Mouse (Mus musculus) CH12.LX (cell line): ENCODE results near the gene Pom121l2. TPM values are rescaled to one million over a fixed set of nuclear protein-coding genes. Genes with fewer than 3 reads are reported as not detected.

Experiments
- DNase-seq: peaks from one replicate; pipeline ENCODE4 v3.0.0-alpha.2; 2013; ENCODE audit errors: extremely low read depth
- H3K27ac ChIP-seq: 2 replicates; pipeline ENCODE4 v1.5.1; 2012; ENCODE audit warnings: low read depth, mild to moderate bottlenecking, control low read depth, moderate library complexity; ENCODE audit not compliant: insufficient read depth
- H3K27me3 ChIP-seq: replicated peaks from 2 replicates; pipeline ENCODE3; 2012; ENCODE audit warnings: inconsistent platforms
- H3K36me3 ChIP-seq, 2 experiments: replicated peaks in 1 of 2; 2 replicates each; pipeline versions ENCODE3 to v1.6.1; 2012; ENCODE audit warnings: inconsistent platforms in 1 of 2, low read length in 1 of 2, mild to moderate bottlenecking in 1 of 2, mixed read lengths in 1 of 2, moderate library complexity in 1 of 2; ENCODE audit not compliant: control insufficient read depth in 1 of 2, insufficient read depth in 1 of 2
- H3K4me1 ChIP-seq, 2 experiments: 2 replicates each; pipeline ENCODE4 v1.6.1; 2012; ENCODE audit warnings: inconsistent platforms in 1 of 2, moderate library complexity in 1 of 2; ENCODE audit not compliant: insufficient read depth in 2 of 2, control insufficient read depth in 1 of 2
- H3K4me2 ChIP-seq: 2 replicates; pipeline ENCODE4 v1.6.1; 2012; ENCODE audit warnings: low read depth, mild to moderate bottlenecking, control low read depth; ENCODE audit not compliant: poor library complexity, insufficient read depth, severe bottlenecking
- H3K4me3 ChIP-seq, 3 experiments: fragments of 150-350 bp in 1 of 3; sonication (generic) in 1 of 3; replicated peaks in 1 of 3; 2 replicates each; pipeline versions ENCODE3 to v1.5.1; 2011 to 2012; ENCODE audit warnings: low read depth in 2 of 3, low read length in 2 of 3, mild to moderate bottlenecking in 2 of 3, moderate library complexity in 2 of 3, control low read depth in 1 of 3, improper control_type of control experiment in 1 of 3, inconsistent platforms in 1 of 3, mixed read lengths in 1 of 3; ENCODE audit not compliant: poor library complexity in 1 of 3
- H3K79me2 ChIP-seq: replicated peaks from 2 replicates; pipeline ENCODE4 v1.6.1; 2012; ENCODE audit warnings: mild to moderate bottlenecking, moderate library complexity; ENCODE audit not compliant: control insufficient read depth, poor library complexity, insufficient read depth, severe bottlenecking; ENCODE audit errors: extremely low read depth
- H3K9ac ChIP-seq: 2 replicates; pipeline ENCODE4 v1.6.1; 2012; ENCODE audit warnings: low read depth, mild to moderate bottlenecking, control low read depth, moderate library complexity; ENCODE audit not compliant: insufficient read depth
- H3K9me3 ChIP-seq: replicated peaks from 2 replicates; pipeline ENCODE3; 2012; ENCODE audit warnings: low read length, inconsistent platforms, mixed read lengths
- CHD1 ChIP-seq: IDR thresholded peaks from 2 replicates; pipeline ENCODE4 v1.6.1; 2012; ENCODE audit warnings: low read depth, low read length, improper control_type of control experiment, inconsistent platforms
- CHD2 ChIP-seq: IDR thresholded peaks from 2 replicates; pipeline ENCODE4 v1.6.1; 2011; ENCODE audit warnings: low read length, improper control_type of control experiment
- EP300 ChIP-seq: IDR thresholded peaks from 2 replicates; pipeline ENCODE4 v1.6.1; 2011; ENCODE audit warnings: low read length, improper control_type of control experiment
- ETS1 ChIP-seq: conservative IDR thresholded peaks from 2 replicates; pipeline ENCODE4 v1.6.1; 2012; ENCODE audit warnings: low read depth, mild to moderate bottlenecking, inconsistent platforms, low read length, improper control_type of control experiment, moderate library complexity
- JUND ChIP-seq: conservative IDR thresholded peaks from 2 replicates; pipeline ENCODE4 v1.6.1; 2011; ENCODE audit warnings: low read depth, low read length, improper control_type of control experiment
- MEF2A ChIP-seq: IDR thresholded peaks from 2 replicates; pipeline ENCODE4 v1.6.1; 2014; ENCODE audit warnings: low read depth, mild to moderate bottlenecking, inconsistent platforms, low read length, improper control_type of control experiment, borderline replicate concordance
- NELFE ChIP-seq: IDR thresholded peaks from 2 replicates; pipeline ENCODE4 v1.6.1; 2011; ENCODE audit warnings: low read depth, low read length, improper control_type of control experiment
- RAD21 ChIP-seq: IDR thresholded peaks from 2 replicates; pipeline ENCODE4 v1.6.1; 2011; ENCODE audit warnings: low read depth, mild to moderate bottlenecking, low read length, improper control_type of control experiment, moderate library complexity
- SIN3A ChIP-seq: IDR thresholded peaks from 2 replicates; pipeline ENCODE4 v1.6.1; 2012; ENCODE audit warnings: low read length, improper control_type of control experiment, inconsistent platforms
- TBP ChIP-seq: conservative IDR thresholded peaks from 2 replicates; pipeline ENCODE4 v1.6.1; 2011; ENCODE audit warnings: low read depth, low read length, improper control_type of control experiment
- TCF12 ChIP-seq: IDR thresholded peaks from 2 replicates; pipeline ENCODE4 v1.6.1; 2014; ENCODE audit warnings: low read depth, mild to moderate bottlenecking, inconsistent platforms, low read length, improper control_type of control experiment
- USF1 ChIP-seq: IDR thresholded peaks from 2 replicates; pipeline ENCODE4 v1.6.1; 2014; ENCODE audit warnings: low read depth, mild to moderate bottlenecking, inconsistent platforms, low read length, improper control_type of control experiment
- ZMIZ1 ChIP-seq: IDR thresholded peaks from 2 replicates; pipeline ENCODE4 v1.6.1; 2012; ENCODE audit warnings: low read depth, mild to moderate bottlenecking, inconsistent platforms, low read length, improper control_type of control experiment
- dilution Hi-C: fragments of 300-500 bp; cut with MboI; formaldehyde crosslinking; loops from 2 replicates; pipeline ENCODE4 v1.14.3; 2020; ENCODE audit warnings: low sequenced_read_pairs; ENCODE audit not compliant: extremely low pct_unique_long_range_greater_than_20kb, extremely low pct_ligation_motif_present
- in situ Hi-C: fragments of 300-500 bp; cut with MboI; formaldehyde crosslinking; loops from 3 replicates; pipeline ENCODE4 v1.14.3; 2019; ENCODE audit warnings: low sequenced_read_pairs, low pct_ligation_motif_present, low pct_unique_long_range_greater_than_20kb, mixed read lengths
- polyA plus RNA-seq: library from polyadenylated mRNA; unstranded; fragments of >175 nt; gene quantifications from 2 replicates; pipeline ENCODE4 v1.2.1, GENCODE M21; 2012; ENCODE audit warnings: low read depth; ENCODE audit not compliant: insufficient read length
- total RNA-seq, 2 experiments: library from RNA; depleted of rRNA; stranded (reverse); fragments of 300-350 nt in 1 of 2; fragments of >200 nt in 1 of 2; gene quantifications; 2 replicates each; pipeline ENCODE4 v1.2.3; 2012 to 2014

Gene Pom121l2
- total and polyA plus RNA-seq, 3 experiments: not detected

- Histone ChIP-seq H3K27ac (no peak overlapping the region; the same call in 1 of the 2 replicates), H3K36me3 (no peaks in the 10 kb centered on the region), H3K4me2 (no peak overlapping the region), H3K9me3 (no peaks in the 10 kb centered on the region), H3K27me3 (no peaks in the 10 kb centered on the region), H3K4me3 (no peak overlapping the region), H3K79me2 (no peaks in the 10 kb centered on the region), H3K4me1 (peaks cover 0 to 36% of the 10 kb centered on the region in 2 experiments; a peak in 2 of 4 replicates), H3K9ac (peak overlapping the region; percentile 69; the same call in 1 of the 2 replicates)
- dilution Hi-C loops (no loop called here), in situ Hi-C loops (loop anchor here (10.0 to 25.0 kb wide), 3 partner anchors 293 to 1725 kb away; partner anchors contain the start of genes Hist1h1a, Hist1h2ab, Hist1h3a and Hist1h3b)
- TF ChIP-seq NELFE (no peak), EP300 (no peak), RAD21 (no peak), ZMIZ1 (no peak), MEF2A (no peak), ETS1 (no peak), TBP (no peak), TCF12 (no peak), JUND (no peak), CHD2 (no peak), USF1 (no peak), SIN3A (no peak), CHD1 (no peak)
- no peak for DNase-seq
Measured at GRCm38 (mm10) chr13:22037415-22037814, 56.4 kb downstream of the Pom121l2 start.

Other genes starting within 250 kb of the Pom121l2 start
Only the 20 nearest of the 26 such genes appear.
- 1,032 and 1,397 TPM in 2 replicates for gene Hist1h1b, start 200.6 kb upstream of the Pom121l2 start, total RNA-seq (2012; rRNA removed)
- gene Hist1h1b, start 200.6 kb upstream of the Pom121l2 start, total RNA-seq (2014; rRNA removed): 12.2 and 16.6 TPM in 2 replicates
- gene Hist1h1b, start 200.6 kb upstream of the Pom121l2 start, polyA plus RNA-seq: 0.71 and 1.9 TPM in 2 replicates
- gene Hist1h3i, start 197.8 kb upstream of the Pom121l2 start, total RNA-seq (2012; rRNA removed): 797 and 828 TPM in 2 replicates
- gene Hist1h3i, start 197.8 kb upstream of the Pom121l2 start, total RNA-seq (2014; rRNA removed): 7.7 and 21.2 TPM in 2 replicates
- gene Hist1h3i, start 197.8 kb upstream of the Pom121l2 start, polyA plus RNA-seq: 2.0 and 14.3 TPM in 2 replicates
- gene Hist1h2an, start 194.0 kb upstream of the Pom121l2 start, total RNA-seq (2012; rRNA removed): 792 and 1,025 TPM in 2 replicates
- 3.0 and 4.7 TPM in 2 replicates for gene Hist1h2an, start 194.0 kb upstream of the Pom121l2 start, total RNA-seq (2014; rRNA removed)
- 7.1 TPM in 1 of 2 replicates, not detected in the other for gene Hist1h2an, start 194.0 kb upstream of the Pom121l2 start, polyA plus RNA-seq
- 476 and 510 TPM in 2 replicates for gene Hist1h2bp, start 193.7 kb upstream of the Pom121l2 start, total RNA-seq (2012; rRNA removed)
- gene Hist1h2bp, start 193.7 kb upstream of the Pom121l2 start, total RNA-seq (2014; rRNA removed): 2.7 and 3.6 TPM in 2 replicates
- gene Hist1h2bp, start 193.7 kb upstream of the Pom121l2 start, polyA plus RNA-seq: 0.60 and 1.3 TPM in 2 replicates
- gene Hist1h2bq, start 171.0 kb upstream of the Pom121l2 start, total RNA-seq (2012; rRNA removed): 1,881 and 2,257 TPM in 2 replicates
- gene Hist1h2bq, start 171.0 kb upstream of the Pom121l2 start, total RNA-seq (2014; rRNA removed): 17.1 and 32.4 TPM in 2 replicates
- gene Hist1h2bq, start 171.0 kb upstream of the Pom121l2 start, polyA plus RNA-seq: 4.1 and 4.3 TPM in 2 replicates
- gene Hist1h2ao, start 170.7 kb upstream of the Pom121l2 start, total RNA-seq (2012; rRNA removed): not detected in 2 replicates
- gene Hist1h2ao, start 170.7 kb upstream of the Pom121l2 start, total RNA-seq (2014; rRNA removed): not detected in 2 replicates
- 354 and 693 TPM in 2 replicates for gene Hist1h2ao, start 170.7 kb upstream of the Pom121l2 start, polyA plus RNA-seq
- 18.2 and 20.8 TPM in 2 replicates for gene Hist1h4m, start 169.4 kb upstream of the Pom121l2 start, total RNA-seq (2012; rRNA removed)
- gene Hist1h4m, start 169.4 kb upstream of the Pom121l2 start, total RNA-seq (2014; rRNA removed): 1.6 TPM in 1 of 2 replicates, not detected in the other
- gene Hist1h4m, start 169.4 kb upstream of the Pom121l2 start, polyA plus RNA-seq: 0.70 and 12.8 TPM in 2 replicates
- 4,939 and 5,322 TPM in 2 replicates for gene Hist1h4n, start 149.0 kb upstream of the Pom121l2 start, total RNA-seq (2012; rRNA removed)
- gene Hist1h4n, start 149.0 kb upstream of the Pom121l2 start, total RNA-seq (2014; rRNA removed): 90.5 and 152 TPM in 2 replicates
- gene Hist1h4n, start 149.0 kb upstream of the Pom121l2 start, polyA plus RNA-seq: 6.4 TPM in 1 of 2 replicates, not detected in the other
- 2,938 and 2,951 TPM in 2 replicates for gene Hist1h2ap, start 147.7 kb upstream of the Pom121l2 start, total RNA-seq (2012; rRNA removed)
- 50.8 and 66.8 TPM in 2 replicates for gene Hist1h2ap, start 147.7 kb upstream of the Pom121l2 start, total RNA-seq (2014; rRNA removed)
- gene Hist1h2ap, start 147.7 kb upstream of the Pom121l2 start, polyA plus RNA-seq: 383 and 447 TPM in 2 replicates
- gene Hist1h2br, start 147.5 kb upstream of the Pom121l2 start, total RNA-seq (2012; rRNA removed): 1,633 and 2,083 TPM in 2 replicates
- 9.4 and 19.7 TPM in 2 replicates for gene Hist1h2br, start 147.5 kb upstream of the Pom121l2 start, total RNA-seq (2014; rRNA removed)
- 4.1 and 4.2 TPM in 2 replicates for gene Hist1h2br, start 147.5 kb upstream of the Pom121l2 start, polyA plus RNA-seq
- gene Zfp184, start 36.1 kb upstream of the Pom121l2 start, total RNA-seq (2012; rRNA removed): 2.3 and 3.1 TPM in 2 replicates
- 2.0 and 3.3 TPM in 2 replicates for gene Zfp184, start 36.1 kb upstream of the Pom121l2 start, total RNA-seq (2014; rRNA removed)
- gene Zfp184, start 36.1 kb upstream of the Pom121l2 start, polyA plus RNA-seq: 0.79 and 0.80 TPM in 2 replicates
- gene Prss16, start 28.5 kb downstream of the Pom121l2 start, total RNA-seq (2012; rRNA removed): 0.38 and 0.47 TPM in 2 replicates
- 0.69 and 1.4 TPM in 2 replicates for gene Prss16, start 28.5 kb downstream of the Pom121l2 start, total RNA-seq (2014; rRNA removed)
- 0.36 and 0.44 TPM in 2 replicates for gene Prss16, start 28.5 kb downstream of the Pom121l2 start, polyA plus RNA-seq
- 628 and 652 TPM in 2 replicates for gene Hist1h2ah, start 54.4 kb downstream of the Pom121l2 start, total RNA-seq (2012; rRNA removed)
- gene Hist1h2ah, start 54.4 kb downstream of the Pom121l2 start, total RNA-seq (2014; rRNA removed): 4.9 and 8.1 TPM in 2 replicates
- gene Hist1h2ah, start 54.4 kb downstream of the Pom121l2 start, polyA plus RNA-seq: 2.3 and 4.5 TPM in 2 replicates
- gene Hist1h2bk, start 54.7 kb downstream of the Pom121l2 start, total RNA-seq (2012; rRNA removed): 2,586 and 2,636 TPM in 2 replicates
- 38.2 and 47.2 TPM in 2 replicates for gene Hist1h2bk, start 54.7 kb downstream of the Pom121l2 start, total RNA-seq (2014; rRNA removed)
- gene Hist1h2bk, start 54.7 kb downstream of the Pom121l2 start, polyA plus RNA-seq: 3.7 and 8.1 TPM in 2 replicates
- 768 and 812 TPM in 2 replicates for gene Hist1h4i, start 60.2 kb downstream of the Pom121l2 start, total RNA-seq (2012; rRNA removed)
- 29.9 and 35.7 TPM in 2 replicates for gene Hist1h4i, start 60.2 kb downstream of the Pom121l2 start, total RNA-seq (2014; rRNA removed)
- gene Hist1h4i, start 60.2 kb downstream of the Pom121l2 start, polyA plus RNA-seq: 6.4 TPM in 2 replicates
- gene Hist1h2ag, start 61.8 kb downstream of the Pom121l2 start, total RNA-seq (2012; rRNA removed): 576 and 708 TPM in 2 replicates
- gene Hist1h2ag, start 61.8 kb downstream of the Pom121l2 start, total RNA-seq (2014; rRNA removed): 21.8 and 22.0 TPM in 2 replicates
- gene Hist1h2ag, start 61.8 kb downstream of the Pom121l2 start, polyA plus RNA-seq: 7.3 and 13.0 TPM in 2 replicates
- gene Hist1h2bj, start 62.0 kb downstream of the Pom121l2 start, total RNA-seq (2012; rRNA removed): 1,723 and 1,790 TPM in 2 replicates
- gene Hist1h2bj, start 62.0 kb downstream of the Pom121l2 start, total RNA-seq (2014; rRNA removed): 23.2 and 23.8 TPM in 2 replicates
- gene Hist1h2bj, start 62.0 kb downstream of the Pom121l2 start, polyA plus RNA-seq: 0.72 and 2.5 TPM in 2 replicates
- not detected in 2 replicates for gene Vmn1r188, start 103.2 kb downstream of the Pom121l2 start, total RNA-seq (2012; rRNA removed)
- gene Vmn1r188, start 103.2 kb downstream of the Pom121l2 start, total RNA-seq (2014; rRNA removed): not detected in 2 replicates
- gene Vmn1r188, start 103.2 kb downstream of the Pom121l2 start, polyA plus RNA-seq: not detected in 2 replicates
- not detected in 2 replicates for gene Vmn1r189, start 124.6 kb downstream of the Pom121l2 start, total RNA-seq (2012; rRNA removed)
- gene Vmn1r189, start 124.6 kb downstream of the Pom121l2 start, total RNA-seq (2014; rRNA removed): not detected in 2 replicates
- gene Vmn1r189, start 124.6 kb downstream of the Pom121l2 start, polyA plus RNA-seq: not detected in 2 replicates
- gene Vmn1r191, start 202.8 kb downstream of the Pom121l2 start, total RNA-seq (2012; rRNA removed): not detected in 2 replicates
- not detected in 2 replicates for gene Vmn1r191, start 202.8 kb downstream of the Pom121l2 start, total RNA-seq (2014; rRNA removed)
- not detected in 2 replicates for gene Vmn1r191, start 202.8 kb downstream of the Pom121l2 start, polyA plus RNA-seq